Mouse (Mus musculus) C2C12 (cell line): ENCODE measurements around the gene Gucy2c.

Source experiments
- CTCF ChIP-seq: IDR thresholded peaks from one replicate; pipeline ENCODE4 v1.5.1; 2011; ENCODE audit not compliant: control insufficient read depth, insufficient read depth, insufficient read length
- MAX ChIP-seq: IDR thresholded peaks from one replicate; pipeline ENCODE4 v1.6.1; 2011; ENCODE audit warnings: mild to moderate bottlenecking, control low read depth
- MYOG ChIP-seq: IDR thresholded peaks from one replicate; pipeline ENCODE4 v1.6.1; 2011; ENCODE audit not compliant: control insufficient read depth, insufficient read length; ENCODE audit errors: extremely low read depth

DNA sequence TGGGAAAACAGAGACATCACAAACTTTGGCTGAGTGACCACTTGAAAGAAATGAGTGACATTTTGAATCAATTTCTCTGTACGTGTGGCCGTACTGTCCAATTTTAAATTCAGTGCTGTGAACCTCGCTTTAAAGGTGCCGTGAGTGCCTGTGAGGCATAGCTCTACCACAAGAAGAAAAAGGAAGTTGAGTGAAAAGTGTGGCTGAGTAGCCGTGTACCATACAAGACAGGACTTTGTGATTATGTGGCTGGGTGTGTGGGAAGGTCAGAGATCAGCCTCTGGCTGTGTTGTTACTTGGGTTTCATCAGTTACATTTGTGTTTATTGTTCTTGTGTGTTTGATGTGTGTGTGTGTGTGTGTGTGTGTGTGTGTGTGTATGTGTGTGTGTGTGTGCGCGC lies 59.0 kb downstream of the Gucy2c start:
- TF ChIP-seq CTCF (no peak), MYOG (no peak), MAX (no peak)
